Mouse (Mus musculus) thymus, postnatal 4 days (tissue): ENCODE measurements around the gene Phtf1.

Source experiments
- DNase-seq: peaks from one replicate; pipeline ENCODE4 v3.0.0; 2021

The Phtf1 gene

GRCm38 (mm10) chr3:104026938-104027337 is 59.0 kb downstream of the Phtf1 start:
- DNase-seq: no peak

GRCm38 (mm10) chr3:104032086-104032485 is 64.2 kb downstream of the Phtf1 start:
- DNase-seq: no peak

DNA sequence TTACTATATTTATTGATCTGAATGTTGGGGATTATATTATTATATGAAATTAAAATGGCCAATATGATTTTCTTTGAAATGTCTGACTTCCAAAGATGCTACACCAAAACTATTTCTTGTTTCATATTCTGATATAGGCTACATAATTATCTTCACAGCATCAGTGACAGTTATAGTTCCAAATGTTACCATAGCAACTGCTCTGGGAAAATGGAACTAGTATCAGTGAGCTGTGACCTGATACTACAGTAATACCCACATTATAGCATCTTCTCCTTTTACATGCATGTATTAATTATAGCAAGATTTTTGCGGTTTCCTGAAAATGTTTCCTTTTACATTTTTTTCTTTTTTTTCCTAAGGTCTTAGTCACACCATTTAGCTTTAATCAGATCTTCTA is 64.8 kb downstream of the Phtf1 start:
- no peak for DNase-seq

DNA sequence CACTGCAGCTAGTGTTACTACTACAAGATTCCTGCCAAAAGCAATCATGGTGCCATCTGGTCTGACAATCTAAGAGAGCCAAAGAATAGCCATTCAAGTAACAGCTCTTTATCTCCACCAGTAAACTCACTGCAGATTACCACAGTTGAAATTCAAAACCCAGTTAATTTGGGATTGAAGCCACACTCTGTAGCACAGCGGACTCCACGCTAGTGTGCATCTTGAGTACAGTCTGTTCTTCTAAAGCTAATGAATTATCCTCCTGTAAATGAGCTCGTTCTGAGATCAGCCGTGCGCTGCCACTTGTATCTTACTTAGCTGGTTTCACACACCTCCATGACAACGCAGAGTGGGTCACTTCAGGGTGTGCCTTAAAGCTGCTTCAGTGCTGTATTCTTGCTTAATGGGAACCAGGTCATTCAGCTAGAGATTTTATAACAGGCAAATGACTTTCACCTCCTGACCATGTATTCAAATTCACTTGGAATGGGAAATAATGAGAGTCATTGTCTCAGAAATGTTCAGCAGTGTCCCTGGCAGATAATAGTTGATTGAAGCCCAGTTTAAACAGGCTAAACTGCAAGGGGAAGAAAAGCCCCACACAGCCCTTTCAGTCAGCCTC is 91.2 kb downstream of the Phtf1 start:
- DNase-seq: no peak

- DNase-seq: no peak
Observed at GRCm38 (mm10) chr3:104069395-104069794, 101.5 kb downstream of the Phtf1 start.
